Mouse (Mus musculus) intestine, embryonic 14.5 days (tissue): Measurements from ENCODE around the gene Zdhhc22. TPM values are rescaled to one million over a fixed set of nuclear protein-coding genes. Genes with fewer than 3 reads are reported as not detected.

Experiments
- ATAC-seq: fragments of 200-750 bp; cut with Nextera tagmentation; replicated peaks from 2 replicates; pipeline ENCODE4 v1.8.0; 2017; ENCODE audit warnings: low read depth, moderate number of reproducible peaks, moderate TSS enrichment, moderate library complexity; ENCODE audit not compliant: low FRiP score, low TSS enrichment
- DNase-seq: peaks from one replicate; pipeline ENCODE4 v3.0.0-alpha.2; 2018; ENCODE audit warnings: low spot score
- H3K27ac ChIP-seq: fragments of 300-500 bp; sonication (generic); 2 replicates; pipeline ENCODE4 v1.5.1; 2014; ENCODE audit warnings: low read depth, mild to moderate bottlenecking, control low read depth
- H3K27me3 ChIP-seq: fragments of 300-500 bp; sonication (generic); replicated peaks from 2 replicates; pipeline ENCODE4 v1.6.1; 2014; ENCODE audit warnings: low read length, control low read depth; ENCODE audit not compliant: control insufficient read depth, insufficient read depth
- H3K36me3 ChIP-seq: fragments of 300-500 bp; sonication (generic); 2 replicates; pipeline ENCODE4 v1.6.1; 2014; ENCODE audit warnings: low read length, control low read depth; ENCODE audit not compliant: control insufficient read depth, insufficient read depth
- H3K4me1 ChIP-seq: fragments of 300-500 bp; sonication (generic); replicated peaks from 2 replicates; pipeline ENCODE4 v1.6.1; 2014; ENCODE audit warnings: low read length, control low read depth, mixed read lengths; ENCODE audit not compliant: control insufficient read depth, insufficient read depth
- H3K4me2 ChIP-seq: fragments of 300-500 bp; sonication (generic); 2 replicates; pipeline ENCODE4 v1.6.1; 2014; ENCODE audit warnings: low read length
- H3K4me3 ChIP-seq: fragments of 300-500 bp; sonication (generic); 2 replicates; pipeline ENCODE4 v1.5.1; 2014; ENCODE audit warnings: low read depth, low read length, control low read depth, mixed read lengths
- H3K9ac ChIP-seq: fragments of 300-500 bp; sonication (generic); 2 replicates; pipeline ENCODE4 v1.6.1; 2014; ENCODE audit warnings: mild to moderate bottlenecking, low read length
- H3K9me3 ChIP-seq: fragments of 300-500 bp; sonication (generic); 2 replicates; pipeline ENCODE4 v1.6.1; 2016; ENCODE audit warnings: low read length, control low read depth; ENCODE audit not compliant: control insufficient read depth
- WGBS: fragments of 180-500 bp; shearing (Covaris S2); extraction: QIAGEN DNeasy Blood & Tissue Kit; methylation state at CpG from one replicate; pipeline ENCODE4 v1.1.7; 2014; 5-methylcytosine and 5-hydroxymethylcytosine counted together
- polyA plus RNA-seq: library from polyadenylated mRNA; unstranded; fragments of >200 nt; fragmentation: Nextera tagmentation; extraction: Ambion mirVana; gene quantifications from 2 replicates; pipeline ENCODE4 v1.2.1, GENCODE M21; 2014

Gene Zdhhc22
- polyA plus RNA-seq, 1 experiment from 2014 or later: 0.15 TPM

- Histone ChIP-seq H3K27ac (no peak overlapping the region), H3K4me3 (no peak overlapping the region), H3K36me3 (no peaks in the 10 kb centered on the region), H3K9me3 (0 out of 2 replicates have a peak, but pooled peaks cover 2% of the 10 kb centered on the region), H3K4me2 (no peak overlapping the region), H3K4me1 (peaks cover 3% of the 10 kb centered on the region; the same call in 1 of the 2 replicates), H3K27me3 (peaks cover 25% of the 10 kb centered on the region), H3K9ac (no peak overlapping the region)
- no peak for ATAC-seq
- DNase-seq: no peak
- 67% methylated on average over 3 of the region's 3 CpGs for WGBS
Observed at GRCm38 (mm10) chr12:87023456-87023855, 33.2 kb upstream of the Zdhhc22 start.

GRCm38 (mm10) chr12:87022006-87022405 is 31.8 kb upstream of the Zdhhc22 start:
- H3K9me3 ChIP-seq: 0 out of 2 replicates have a peak, but pooled peaks cover 2% of the 10 kb centered on the region
- 76% methylated on average over 2 of the region's 2 CpGs for WGBS
- no peak overlapping the region for H3K9ac ChIP-seq
- no peaks in the 10 kb centered on the region for H3K36me3 ChIP-seq
- no peak for ATAC-seq
- H3K4me3 ChIP-seq: no peak overlapping the region
- H3K4me1 ChIP-seq: peaks cover 3% of the 10 kb centered on the region; the same call in 1 of the 2 replicates
- H3K4me2 ChIP-seq: no peak overlapping the region
- no peak for DNase-seq
- H3K27me3 ChIP-seq: peaks cover 15% of the 10 kb centered on the region
- H3K27ac ChIP-seq: no peak overlapping the region

GRCm38 (mm10) chr12:87021040-87021439 is 30.8 kb upstream of the Zdhhc22 start, which contains the start of gene Tmem63c:
TSS of gene Tmem63c (plus strand) at chr12:87021340.
- ATAC-seq (no peak), DNase-seq (no peak)
- 82% methylated on average over 6 of the region's 6 CpGs for WGBS
- Histone ChIP-seq H3K9me3 (0 out of 2 replicates have a peak, but pooled peaks cover 2% of the 10 kb centered on the region), H3K9ac (no peak within 1 kb of the TSS), H3K4me2 (no peak within 1 kb of the TSS), H3K27ac (no peak within 1 kb of the TSS), H3K36me3 (no peaks in the 10 kb centered on the region), H3K4me3 (no peak within 1 kb of the TSS), H3K4me1 (no peaks in the 10 kb centered on the region), H3K27me3 (peaks cover 5% of the 10 kb centered on the region; the same call in 1 of the 2 replicates)

DNA sequence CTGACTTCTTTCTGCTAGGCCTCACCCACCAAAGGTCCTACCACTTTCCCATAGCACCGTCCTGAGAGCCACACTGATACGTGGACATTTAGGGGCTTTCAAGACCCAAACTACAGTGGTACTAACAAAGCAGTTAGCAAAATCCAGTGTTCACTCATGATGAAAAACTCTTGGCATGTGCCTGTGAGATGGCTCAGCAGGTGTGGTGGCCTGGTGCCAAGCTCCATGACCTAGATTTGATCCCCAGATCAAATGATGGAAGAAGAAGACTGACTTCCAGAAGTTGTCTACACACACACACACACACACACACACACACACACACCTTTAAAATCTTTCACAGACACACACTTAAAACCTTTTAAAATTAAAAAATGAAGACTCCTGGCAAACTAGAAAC is 28.5 kb upstream of the Zdhhc22 start:
- DNase-seq: no peak
- no peak for ATAC-seq
- Histone ChIP-seq H3K27me3 (0 out of 2 replicates have a peak, but pooled peaks cover 3% of the 10 kb centered on the region), H3K9me3 (0 out of 2 replicates have a peak, but pooled peaks cover 2% of the 10 kb centered on the region), H3K27ac (no peak overlapping the region), H3K36me3 (no peaks in the 10 kb centered on the region), H3K9ac (no peak overlapping the region), H3K4me2 (no peak overlapping the region), H3K4me3 (no peak overlapping the region), H3K4me1 (no peaks in the 10 kb centered on the region)
- 98% methylated on average over 2 of the region's 2 CpGs for WGBS

- WGBS: 53% methylated on average over 3 of the region's 3 CpGs
- H3K9me3 ChIP-seq: 0 out of 2 replicates have a peak, but pooled peaks cover 2% of the 10 kb centered on the region
- ATAC-seq: no peak
- H3K27me3 ChIP-seq: 0 out of 2 replicates have a peak, but pooled peaks cover 3% of the 10 kb centered on the region
- no peaks in the 10 kb centered on the region for H3K36me3 ChIP-seq
- no peak overlapping the region for H3K4me3 ChIP-seq
- H3K4me1 ChIP-seq: no peaks in the 10 kb centered on the region
- H3K27ac ChIP-seq: no peak overlapping the region
- peak; percentile 59 for DNase-seq
- no peak overlapping the region for H3K4me2 ChIP-seq
- no peak overlapping the region for H3K9ac ChIP-seq
Observed at GRCm38 (mm10) chr12:87017041-87017440, 26.8 kb upstream of the Zdhhc22 start.

GRCm38 (mm10) chr12:87004596-87004995 is 14.4 kb upstream of the Zdhhc22 start:
- Histone ChIP-seq H3K27me3 (no peaks in the 10 kb centered on the region), H3K36me3 (no peaks in the 10 kb centered on the region)

GRCm38 (mm10) chr12:87003606-87004005 is 13.4 kb upstream of the Zdhhc22 start:
- no peak overlapping the region for H3K4me3 ChIP-seq
- no peak overlapping the region for H3K4me2 ChIP-seq
- no peaks in the 10 kb centered on the region for H3K4me1 ChIP-seq
- H3K9ac ChIP-seq: no peak overlapping the region
- H3K27ac ChIP-seq: no peak overlapping the region
- ATAC-seq: no peak
- no peaks in the 10 kb centered on the region for H3K27me3 ChIP-seq
- H3K36me3 ChIP-seq: no peaks in the 10 kb centered on the region
- 55% methylated on average over 3 of the region's 3 CpGs for WGBS
- DNase-seq: no peak
- no peaks in the 10 kb centered on the region for H3K9me3 ChIP-seq

More at GRCm38 (mm10) chr12:87004596-87004995, 14.4 kb upstream of the Zdhhc22 start:
- Histone ChIP-seq H3K9me3 (no peaks in the 10 kb centered on the region), H3K27ac (no peak overlapping the region), H3K9ac (no peak overlapping the region), H3K4me2 (no peak overlapping the region), H3K4me3 (no peak overlapping the region), H3K4me1 (no peaks in the 10 kb centered on the region)
- no peak for DNase-seq
- no peak for ATAC-seq
- 87% methylated on average over 4 of the region's 4 CpGs for WGBS

- H3K4me1 ChIP-seq: no peaks in the 10 kb centered on the region
- H3K9ac ChIP-seq: no peak overlapping the region
- WGBS: 74% methylated on average over 7 of the region's 7 CpGs
- H3K4me2 ChIP-seq: no peak overlapping the region
- no peak overlapping the region for H3K4me3 ChIP-seq
- DNase-seq (no peak), ATAC-seq (no peak)
- no peaks in the 10 kb centered on the region for H3K9me3 ChIP-seq
- H3K27ac ChIP-seq: no peak overlapping the region
- no peaks in the 10 kb centered on the region for H3K27me3 ChIP-seq
- H3K36me3 ChIP-seq: no peaks in the 10 kb centered on the region
Observed at GRCm38 (mm10) chr12:87002815-87003214, 12.6 kb upstream of the Zdhhc22 start.

GRCm38 (mm10) chr12:87002209-87002608 is 12.0 kb upstream of the Zdhhc22 start:
- no peaks in the 10 kb centered on the region for H3K36me3 ChIP-seq
- H3K27ac ChIP-seq: no peak overlapping the region
- 51% methylated on average over 7 of the region's 7 CpGs for WGBS
- no peaks in the 10 kb centered on the region for H3K27me3 ChIP-seq
- ATAC-seq: no peak
- no peak overlapping the region for H3K4me3 ChIP-seq
- no peak overlapping the region for H3K9ac ChIP-seq
- DNase-seq: no peak
- H3K4me1 ChIP-seq: no peaks in the 10 kb centered on the region
- H3K4me2 ChIP-seq: no peak overlapping the region
- no peaks in the 10 kb centered on the region for H3K9me3 ChIP-seq
